Mouse (Mus musculus) cerebellum, adult 11-12 months (tissue): ENCODE results near the gene Smim22.

Source experiments
- DNase-seq: peaks from one replicate; pipeline ENCODE4 v3.0.0; 2022

Smim22 gene

GRCm38 (mm10) chr16:5010371-5010935, 3.4 kb downstream of the Smim22 start:
- no peak for DNase-seq

DNA sequence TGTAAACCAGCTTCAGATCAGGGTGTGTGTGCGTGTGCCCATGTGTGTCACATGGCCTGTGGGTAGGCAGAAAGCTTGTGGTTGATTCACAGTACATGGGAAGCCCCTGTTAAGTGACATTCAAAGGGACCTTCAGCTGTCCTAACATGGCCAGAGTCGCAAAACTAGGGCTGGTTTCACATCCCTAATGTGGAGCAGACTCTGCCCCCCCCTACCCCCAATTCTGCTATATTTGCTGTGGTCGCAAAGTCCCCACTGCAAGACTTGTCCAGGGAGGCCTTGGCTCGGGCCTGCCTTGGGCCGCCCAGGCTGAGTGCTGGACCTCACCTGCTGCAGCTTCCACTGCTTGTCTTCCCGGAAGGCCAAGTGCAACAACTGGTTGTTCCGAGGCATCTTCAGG, 4.2 kb downstream of the Smim22 start:
- DNase-seq = peak; percentile 23

GRCm38 (mm10) chr16:5012036-5013005, 5.2 kb downstream of the Smim22 start:
- DNase-seq = peak; percentile 50

DNA sequence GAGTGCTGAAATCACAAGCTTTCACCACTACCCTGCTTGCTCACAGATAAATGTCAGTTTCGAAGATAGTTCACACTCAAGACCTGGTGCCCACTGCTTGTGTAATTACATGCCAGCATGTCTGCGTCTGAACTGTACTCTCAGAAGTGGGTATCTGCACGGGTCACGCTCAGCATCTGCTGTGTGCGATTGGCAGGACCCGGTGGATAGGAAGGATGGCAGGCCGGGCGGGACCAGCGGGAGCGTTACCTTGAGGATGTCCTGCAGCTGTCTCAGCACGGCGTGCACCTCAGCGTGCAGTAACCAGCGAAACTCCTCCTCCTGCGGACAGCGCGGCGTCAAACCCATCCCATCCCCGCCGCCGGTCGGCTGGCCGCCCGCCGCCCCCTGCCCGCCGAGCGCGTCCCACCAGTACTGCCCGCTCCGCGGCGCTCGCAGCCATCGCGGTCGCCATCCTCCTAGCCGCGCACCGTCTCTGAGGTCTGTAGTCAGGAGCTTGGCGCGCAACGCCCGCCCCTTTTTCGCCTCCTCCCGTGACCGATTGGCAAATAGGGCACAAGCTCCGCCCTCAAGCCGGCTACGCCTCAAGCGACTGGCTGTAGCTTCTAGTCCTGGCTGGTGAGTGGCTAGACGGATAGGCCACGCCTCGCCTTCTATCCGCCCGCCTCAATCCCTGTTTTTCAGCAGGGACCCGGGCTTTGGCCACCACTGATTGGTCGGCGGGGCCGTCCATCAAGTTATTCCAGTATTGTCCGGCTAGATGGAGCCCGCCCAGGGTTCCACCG, 6.2 kb downstream of the Smim22 start, which contains the start of gene Rogdi:
Gene Rogdi, minus strand, starts transcription at position 500 of the 785 bp plus-strand sequence.
- peak; percentile 100 for DNase-seq

DNA sequence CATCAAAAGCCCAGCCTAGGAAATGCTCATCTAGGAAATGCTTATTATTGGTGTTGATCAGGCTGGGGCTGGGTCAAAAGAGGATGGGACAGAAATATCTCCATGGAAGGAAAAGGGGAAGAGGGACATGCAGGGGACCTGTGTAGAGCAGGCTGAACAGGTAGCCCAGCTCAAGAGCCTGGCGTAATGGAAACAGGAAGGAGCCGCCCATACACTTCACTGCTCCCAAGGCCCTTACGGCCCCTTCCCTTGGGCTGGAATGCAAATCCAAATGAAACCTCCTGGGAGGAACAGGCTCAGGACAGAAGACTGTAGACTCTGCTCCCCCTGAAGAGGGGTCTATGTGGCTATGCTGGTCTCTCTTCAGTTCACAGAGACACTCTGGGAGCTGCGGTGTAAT, 7.5 kb downstream of the Smim22 start:
- DNase-seq = peak; percentile 21

DNA sequence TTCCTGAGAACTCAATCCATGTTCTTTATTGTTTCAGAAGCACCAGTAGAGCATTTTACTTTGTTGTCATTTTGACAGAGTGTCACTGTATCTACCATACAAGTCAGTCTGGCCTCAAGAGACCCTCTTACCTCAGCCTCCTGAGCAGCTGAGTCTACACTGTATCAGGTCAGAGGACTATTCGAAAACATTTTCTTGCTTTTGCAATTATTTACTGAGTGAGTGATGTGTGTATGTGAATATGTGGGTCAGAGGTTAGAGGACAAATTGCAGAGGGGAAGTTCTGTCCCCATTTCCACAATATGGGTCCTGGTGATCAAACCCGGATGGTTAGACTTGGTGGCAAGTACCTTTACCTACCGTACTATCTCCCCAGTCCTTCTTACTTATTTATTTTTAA, 16.9 kb downstream of the Smim22 start:
- no peak for DNase-seq

DNA sequence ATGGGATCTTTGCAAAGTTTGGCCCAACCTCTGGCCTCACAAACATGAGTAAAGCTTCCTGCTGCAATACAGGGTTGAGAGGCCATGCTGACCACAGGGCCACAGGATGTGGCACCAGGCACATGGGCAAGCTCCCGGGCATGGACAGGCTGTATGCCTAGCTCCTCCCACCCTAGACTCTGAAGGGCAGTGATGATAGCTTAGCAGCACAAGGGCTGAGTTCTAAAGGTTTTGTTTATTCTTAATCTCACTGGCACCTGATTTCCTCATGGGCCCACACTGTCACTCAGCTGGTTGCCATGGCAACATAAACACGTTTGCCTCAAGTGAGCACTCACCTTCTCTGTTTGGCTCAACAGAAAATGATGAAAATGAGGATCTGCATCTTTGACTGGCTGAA, 22.8 kb downstream of the Smim22 start:
- DNase-seq = no peak

DNA sequence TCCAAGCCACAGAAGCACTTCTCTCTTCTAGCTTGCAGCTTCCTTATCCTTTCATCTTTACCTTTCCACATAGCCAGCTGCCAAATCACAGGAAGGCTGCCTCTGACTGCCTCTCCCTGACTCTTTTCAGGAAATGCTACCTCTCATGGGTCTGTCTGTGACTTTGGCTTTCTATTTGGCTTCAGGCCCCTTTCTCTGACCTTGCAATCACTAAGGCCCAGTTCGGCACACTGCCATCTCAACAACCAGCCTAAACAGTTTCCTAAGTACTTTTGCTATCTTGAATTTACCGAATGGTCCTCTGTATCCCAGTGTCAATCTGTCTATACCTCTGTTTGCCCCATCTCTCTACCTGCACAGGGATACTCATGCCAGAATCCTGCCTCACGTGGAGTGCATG, 28.5 kb downstream of the Smim22 start:
- DNase-seq = no peak

DNA sequence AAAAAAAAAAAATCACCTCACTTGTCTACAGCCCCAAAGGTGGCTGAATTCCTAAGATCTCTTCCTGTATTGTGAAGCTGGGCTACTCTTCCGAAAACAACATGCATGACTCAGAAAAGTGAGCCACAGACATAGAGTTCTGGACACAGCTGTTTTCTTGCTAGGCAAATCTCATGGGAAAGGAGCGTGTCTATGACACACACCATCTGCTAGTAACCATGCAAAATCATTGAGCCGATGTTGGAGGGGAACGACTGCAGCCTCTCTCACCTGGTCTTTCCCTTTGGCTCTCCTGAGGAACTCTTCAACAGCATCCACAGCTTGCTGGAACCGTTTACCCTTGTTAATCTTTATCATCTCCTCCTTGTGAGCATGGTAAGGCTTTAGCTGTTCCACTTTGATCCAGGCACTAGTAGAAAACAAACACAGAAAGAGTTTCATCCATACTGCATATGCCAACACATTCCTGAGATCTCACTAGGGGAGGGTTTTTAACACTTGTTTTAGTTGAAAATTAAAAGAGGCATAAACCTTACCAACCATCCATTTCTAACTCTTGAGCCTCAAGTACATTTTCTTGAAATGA, 29.7 kb downstream of the Smim22 start:
- no peak for DNase-seq

- no peak for DNase-seq
Measured at GRCm38 (mm10) chr16:5045322-5045721, 38.2 kb downstream of the Smim22 start.

DNA sequence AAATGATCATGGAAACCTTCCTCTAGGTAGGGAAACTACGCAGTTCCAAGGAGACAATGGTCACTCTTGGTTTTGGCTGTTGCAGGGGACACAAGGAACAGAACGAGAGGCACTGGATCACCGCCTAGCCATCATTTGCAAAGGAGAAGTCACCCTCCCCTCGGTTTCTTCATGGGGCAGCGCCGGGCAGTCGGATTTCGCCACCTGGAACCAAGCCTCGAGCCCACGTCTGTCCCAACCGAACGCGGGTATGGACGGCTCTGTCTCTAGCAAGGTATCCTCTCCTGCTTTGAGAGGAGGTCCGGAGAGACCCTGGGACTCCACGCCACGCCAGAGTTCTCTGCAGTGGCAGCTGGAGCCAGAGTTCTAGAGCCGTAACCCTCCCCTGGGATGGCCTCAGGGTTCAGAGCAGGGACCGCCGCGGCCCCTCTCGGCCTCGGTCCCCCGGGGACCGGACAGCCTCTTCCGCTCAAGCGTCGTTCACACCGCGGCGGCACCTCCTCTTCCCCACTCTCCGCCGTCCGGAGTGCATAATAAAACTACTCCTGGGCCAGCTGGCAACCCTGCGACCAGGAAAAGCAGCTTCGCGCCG, 42.2 kb downstream of the Smim22 start:
- DNase-seq = no peak

DNA sequence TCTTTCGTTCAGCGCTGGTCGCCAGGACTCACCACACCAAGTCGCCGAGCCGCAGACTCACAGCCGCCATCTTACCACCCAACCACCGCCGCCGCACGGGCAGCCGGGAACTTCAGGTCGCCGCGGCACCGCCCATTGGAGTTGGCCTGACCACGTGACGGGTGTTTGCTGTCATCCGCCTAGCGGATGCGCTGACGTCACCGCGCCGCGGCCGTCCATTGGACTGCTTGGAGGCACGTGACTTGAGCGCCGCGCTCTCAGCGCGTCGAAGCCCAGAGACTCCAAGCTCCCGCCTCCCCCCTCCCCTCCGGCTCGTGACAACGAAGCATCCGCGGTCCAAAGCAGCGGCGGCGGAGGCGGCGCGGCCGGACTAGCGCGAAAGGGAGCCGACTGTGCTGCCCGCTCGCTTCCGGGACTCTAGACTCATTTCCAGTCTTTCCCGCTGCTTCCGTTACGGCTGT, 42.7 kb downstream of the Smim22 start, which contains the start of the genes Glyr1 and Ubn1:
Gene Glyr1, minus strand, starts transcription at position 90 of the 461 bp plus-strand sequence.
Gene Ubn1, plus strand, starts transcription at position 284 of the 461 bp plus-strand sequence.
- peak; percentile 100 for DNase-seq

DNA sequence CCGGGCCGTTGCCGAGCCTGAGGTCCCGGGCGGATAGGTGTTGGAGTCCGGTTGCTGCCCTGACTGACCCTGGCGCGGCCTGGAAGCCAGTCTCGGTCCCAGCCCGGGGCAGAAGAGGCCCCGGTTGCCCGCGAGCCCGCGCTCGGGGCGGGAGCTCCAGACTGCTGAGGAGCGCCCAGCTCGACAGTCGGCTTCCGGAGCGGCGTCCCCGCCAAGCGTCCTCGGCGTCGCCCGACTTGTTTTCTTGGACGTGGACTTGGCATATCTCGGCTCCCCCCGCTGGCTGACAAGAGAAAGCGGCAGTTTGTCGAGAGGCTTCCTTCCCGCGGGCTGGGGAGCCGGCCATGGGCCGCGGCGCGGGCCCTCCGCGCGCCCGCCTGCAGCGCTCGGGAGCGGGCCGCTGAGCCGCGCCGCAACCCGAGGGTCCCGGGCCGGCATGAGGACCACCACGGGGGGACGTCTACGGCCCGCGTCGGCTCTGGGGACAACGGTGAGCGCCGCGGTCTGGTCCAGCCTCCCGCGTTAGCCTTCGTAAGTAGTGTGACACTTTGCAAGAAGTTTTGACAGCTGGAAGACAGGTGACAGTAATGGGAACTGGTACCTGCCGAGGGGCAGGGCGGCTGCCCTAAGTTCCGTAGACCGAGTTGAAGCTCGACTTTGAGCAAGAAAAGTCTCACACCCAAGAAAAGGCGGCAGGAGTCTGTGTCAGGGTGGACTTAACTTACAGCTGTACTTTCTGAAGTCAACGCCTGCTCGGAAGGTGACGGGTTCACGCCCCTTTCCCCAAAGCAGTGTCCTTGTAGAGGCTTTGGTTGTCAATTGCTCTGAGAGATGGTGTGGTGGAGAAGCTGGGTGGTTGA, 43.4 kb downstream of the Smim22 start:
- DNase-seq = peak; percentile 83
